In the genomic region with DNA sequence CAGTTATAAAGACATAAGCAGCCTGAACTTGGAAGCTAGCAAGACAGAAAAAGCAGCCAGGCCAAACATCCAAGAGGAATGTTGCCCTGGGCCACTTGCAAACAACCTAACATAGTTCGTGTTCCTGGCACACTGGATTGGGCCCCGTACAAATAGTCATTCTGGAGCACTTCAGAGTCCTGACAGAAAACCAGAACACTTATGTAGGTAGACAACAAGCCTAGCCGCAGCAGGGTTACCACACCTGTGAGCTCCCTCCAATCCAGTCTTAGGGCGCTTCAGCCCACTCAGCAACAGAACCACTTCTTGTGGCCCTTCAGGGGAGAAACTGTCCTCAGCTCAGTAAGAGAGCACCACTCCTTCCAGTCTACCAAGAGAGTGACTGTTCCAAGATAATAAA, we compare ENCODE assay signal across 27 mouse cellular contexts. TPM values are rescaled to one million over a fixed set of nuclear protein-coding genes. Genes with fewer than 3 reads are reported as not detected.
DNase-seq lines count a peak whose midpoint lies in the region; ATAC-seq lines count a peak whose summit lies in the region.
"Had no signal": no experiment of that assay in that cellular context is flagged by ENCODE, and none has a peak within 500 bp of the region (broad histone marks: within the 10 kb centered on the region; RNA-seq: fewer than 3 reads in every experiment).

No protein-coding gene starts in this region.

- ATAC-seq in heart, embryonic 12.5 days (ENCODE audit: insufficient number of reproducible peaks, low FRiP score): no peak
- ATAC-seq in heart, embryonic 13.5 days (ENCODE audit: extremely low read depth, insufficient number of reproducible peaks, low FRiP score, low TSS enrichment): no peak
- ATAC-seq: activated CD4-positive, CD25-positive, alpha-beta regulatory T cell, adult 4 months; forebrain, embryonic 14.5 days; intestine, postnatal 0 days; liver, postnatal 0 days; midbrain, embryonic 16.5 days had no signal

- H3K9me3 ChIP-seq in heart, embryonic 12.5 days (replicated peaks): no peaks in the 10 kb centered on the region
- H3K9me3 ChIP-seq in heart, embryonic 13.5 days: no peaks in the 10 kb centered on the region
- H3K9me3 ChIP-seq: embryonic facial prominence, embryonic 13.5 days; hindbrain, embryonic 12.5 days; limb, embryonic 12.5 days had no signal

- no peak overlapping the region for H3K9ac ChIP-seq in heart, embryonic 12.5 days
- H3K9ac ChIP-seq in heart, embryonic 13.5 days: no peak overlapping the region
- H3K9ac ChIP-seq: embryonic facial prominence, embryonic 13.5 days; hindbrain, embryonic 12.5 days; limb, embryonic 12.5 days; liver, postnatal 0 days had no signal

- intact Hi-C loops in heart, postnatal 10 days (cut with DNase I): no loop called here

- no peak overlapping the region for H3K27ac ChIP-seq in heart, embryonic 12.5 days (ENCODE audit: poor library complexity, severe bottlenecking)
- H3K27ac ChIP-seq in heart, embryonic 13.5 days (replicated peaks): peak overlapping the region; percentile 39; the same call in 1 of the 2 replicates
- H3K27ac ChIP-seq: embryonic facial prominence, embryonic 13.5 days; hindbrain, embryonic 12.5 days; limb, embryonic 12.5 days; stomach, postnatal 0 days had no signal

- peaks cover 28% of the 10 kb centered on the region for H3K36me3 ChIP-seq in heart, embryonic 12.5 days
- H3K36me3 ChIP-seq in heart, embryonic 13.5 days: peaks cover 38% of the 10 kb centered on the region

- no peak overlapping the region for H3K4me2 ChIP-seq in heart, embryonic 12.5 days
- no peak overlapping the region for H3K4me2 ChIP-seq in heart, embryonic 13.5 days
- H3K4me2 ChIP-seq: embryonic facial prominence, embryonic 13.5 days; hindbrain, embryonic 12.5 days; limb, embryonic 12.5 days; liver, embryonic 11.5 days had no signal

- H3K4me1 ChIP-seq in heart, embryonic 12.5 days (replicated peaks): peaks cover 49% of the 10 kb centered on the region
- peaks cover 52% of the 10 kb centered on the region for H3K4me1 ChIP-seq in heart, embryonic 13.5 days
- H3K4me1 ChIP-seq: limb, embryonic 12.5 days had no signal

- peak; percentile 36 for DNase-seq in heart, adult 8-10 months (ENCODE audit: low spot score)
- DNase-seq in heart, postnatal 10 days: peak; percentile 39 to 51
- DNase-seq in lung, postnatal 14 days: peak; percentile 43
- no peak for DNase-seq in adrenal gland, postnatal 25 days
- DNase-seq in left cerebral cortex, adult 11 months (ENCODE audit: low spot score): no peak
- DNase-seq: adrenal gland, adult 8-10 months; cerebellum, adult 2 months; cerebellum, postnatal 25 days; gastrocnemius, postnatal 10 days; kidney, postnatal 25 days; liver, postnatal 0 days; thymus, adult 2 months; thymus, postnatal 4 days had no signal

- H3K4me3 ChIP-seq in heart, embryonic 12.5 days: no peak overlapping the region
- H3K4me3 ChIP-seq in heart, embryonic 13.5 days: no peak overlapping the region
- H3K4me3 ChIP-seq: embryonic facial prominence, embryonic 13.5 days; erythroblast, embryonic 14.5 days; hindbrain, embryonic 12.5 days; layer of hippocampus, adult 2 months; limb, embryonic 12.5 days; myocyte had no signal

- WGBS in heart, embryonic 12.5 days: 75% methylated on average over 4 of the region's 4 CpGs
- 84% methylated on average over 4 of the region's 4 CpGs for WGBS in heart, embryonic 13.5 days

- no peaks in the 10 kb centered on the region for H3K27me3 ChIP-seq in heart, embryonic 12.5 days (replicated peaks)
- H3K27me3 ChIP-seq in heart, embryonic 13.5 days (replicated peaks): no peaks in the 10 kb centered on the region
- H3K27me3 ChIP-seq: embryonic facial prominence, embryonic 13.5 days; hindbrain, embryonic 12.5 days; limb, embryonic 12.5 days had no signal

RNA-seq across cellular contexts. Expression of gene Camsap1, which starts 13.8 kb away (rescaled TPM):
- 10 to 100 TPM; 32.6 to 42.3 (median 39.6) TPM for total RNA-seq in heart, adult 8-10 months (2022)
- 17.9 and 22.1 TPM in 2 replicates for polyA plus RNA-seq in heart, embryonic 12.5 days (2016; fragmentation: Nextera tagmentation; extraction: Ambion mirVana)
- 6.6 and 11.6 TPM in 2 replicates for polyA plus RNA-seq in heart, embryonic 13.5 days (2015; fragmentation: Nextera tagmentation; extraction: Ambion mirVana)
- total RNA-seq in heart, postnatal 10 days (2021): 10 to 100 TPM; 36.3 to 37.1 TPM
- total RNA-seq in adrenal gland, postnatal 25 days (2021): 30.2 and 37.1 TPM in 2 replicates

RNA-seq across cellular contexts. Expression of gene Ubac1, which starts 52.2 kb away (rescaled TPM):
- total RNA-seq in heart, adult 8-10 months (2022): 10 to 100 TPM; 80.7 to 88.9 (median 87.8) TPM
- 107 and 111 TPM in 2 replicates for polyA plus RNA-seq in heart, embryonic 12.5 days (2016; fragmentation: Nextera tagmentation; extraction: Ambion mirVana)
- 97.0 and 111 TPM in 2 replicates for polyA plus RNA-seq in heart, embryonic 13.5 days (2015; fragmentation: Nextera tagmentation; extraction: Ambion mirVana)
- total RNA-seq in heart, postnatal 10 days (2021): 10 to 100 TPM; 71.6 to 76.9 TPM
- total RNA-seq in adrenal gland, postnatal 25 days (2021): 36.5 and 40.0 TPM in 2 replicates

Comparison
In these comparisons a context has a peak if more than half of its experiments do, and no peak if none do; other contexts are left out.
1. DNase-seq: peak in heart, adult 8-10 months (single experiment), heart, postnatal 10 days (2 of 2) and lung, postnatal 14 days (single experiment); none in adrenal gland, postnatal 25 days (single experiment) and left cerebral cortex, adult 11 months (single experiment).